Mouse (Mus musculus) megakaryocyte progenitor cell, adult 5-6 weeks (primary cell): Measurements from ENCODE around the gene Rgs12. TPM values are rescaled to one million over a fixed set of nuclear protein-coding genes. Genes with fewer than 3 reads are reported as not detected.

Experiments
- ATAC-seq: replicated peaks from 2 replicates; pipeline ENCODE4 v1.8.0; 2016; ENCODE audit warnings: mild to moderate bottlenecking, moderate TSS enrichment, inconsistent platforms; ENCODE audit not compliant: poor library complexity
- total RNA-seq, 2 experiments: library from RNA; stranded (forward) in 1 of 2; stranded (reverse) in 1 of 2; fragments of 157-497, 149-512 nt in 1 of 2; fragments of 200-1000 nt in 1 of 2; gene quantifications; 2 replicates each; pipeline versions ENCODE4 v1.2.3 to v1.2.4; 2015 to 2017

The Rgs12 gene
- total RNA-seq, 2 experiments from 2014 or later: 8.3 to 12.2 TPM

DNA sequence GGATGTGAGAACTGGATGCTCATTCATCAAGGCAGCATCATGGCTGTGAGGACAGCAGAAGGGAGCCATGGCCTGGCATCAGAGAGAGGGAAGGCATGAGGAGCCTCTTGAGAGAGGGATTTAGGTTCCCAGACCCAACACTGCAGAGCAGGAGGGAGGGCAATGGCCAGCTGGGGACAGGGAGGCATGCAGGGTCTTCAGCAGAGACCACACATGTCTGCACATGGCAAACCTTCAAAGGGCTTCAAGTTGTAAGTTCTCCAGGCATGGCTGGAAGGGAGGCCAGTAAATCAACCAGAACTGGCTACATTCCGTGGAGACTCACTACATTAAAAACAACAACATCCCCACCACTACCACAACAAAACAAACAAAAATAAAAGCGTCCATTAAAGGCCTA, 18.2 kb upstream of the Rgs12 start:
- ATAC-seq: no peak

DNA sequence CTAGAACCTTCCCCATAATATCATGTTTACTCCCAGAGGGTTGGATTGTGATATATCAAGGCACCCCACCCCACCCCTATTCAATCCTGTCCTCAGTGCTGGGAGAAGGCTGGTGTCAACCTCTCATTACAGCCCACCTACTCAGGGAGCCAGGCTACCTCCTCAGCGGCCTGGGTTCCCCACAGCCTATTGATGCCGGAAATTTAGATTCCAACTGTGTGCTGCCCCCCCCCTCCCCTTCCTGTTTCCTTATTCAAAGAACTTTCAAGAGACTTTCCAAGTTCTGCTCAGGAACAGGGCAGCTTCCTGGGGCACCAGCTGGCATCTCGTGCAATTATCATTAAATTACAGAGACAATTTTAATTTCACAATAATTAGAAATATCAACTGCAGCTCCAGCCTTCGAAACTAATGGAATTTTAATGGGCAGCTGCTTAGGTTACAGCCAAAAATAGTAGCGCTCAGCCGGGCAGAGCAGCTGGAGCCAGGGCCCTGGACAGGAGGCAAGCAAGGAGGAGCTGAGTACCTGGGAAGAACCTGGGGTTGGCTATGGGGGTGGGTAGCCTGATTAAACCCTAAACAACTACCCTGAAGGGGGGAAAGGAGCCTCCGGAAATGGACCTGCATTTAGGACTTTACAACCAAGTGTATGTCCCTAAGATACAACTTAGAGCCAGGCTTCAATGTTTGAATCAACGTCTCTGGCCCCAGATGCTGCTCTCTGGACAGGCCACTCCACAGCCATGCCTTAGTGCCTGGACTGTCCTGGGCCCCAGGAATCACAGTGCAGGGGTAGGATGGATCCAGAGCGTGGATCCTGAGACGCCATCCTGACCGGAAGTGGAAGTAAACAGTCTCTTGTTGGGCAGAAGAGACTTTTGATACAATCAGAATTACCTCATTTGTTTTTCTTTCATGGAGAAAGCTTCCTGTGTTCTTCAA, 17.5 kb upstream of the Rgs12 start:
- ATAC-seq: no peak

- no peak for ATAC-seq
Measured at GRCm38 (mm10) chr5:34932458-34932806, 16.8 kb upstream of the Rgs12 start.

DNA sequence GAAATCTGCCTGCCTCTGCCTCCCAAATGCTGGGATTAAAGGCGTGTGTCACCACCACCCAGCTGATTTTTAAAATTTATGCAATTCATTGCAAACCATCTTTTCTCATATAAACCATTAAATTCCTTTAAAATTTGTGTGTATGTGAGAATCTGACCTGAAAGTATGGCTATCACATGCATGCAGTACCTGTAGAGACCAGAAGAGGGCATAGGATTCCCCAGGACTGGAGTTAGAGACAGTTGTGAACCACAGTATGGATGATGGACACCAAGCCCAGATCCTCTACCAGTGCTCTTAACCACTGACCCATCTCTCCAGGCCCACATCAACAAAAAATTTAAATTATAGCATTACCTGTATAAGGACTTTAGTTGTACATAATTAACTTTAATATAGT, 15.8 kb upstream of the Rgs12 start:
- ATAC-seq: peak; percentile 44; the same call in 1 of the 2 replicates

- no peak for ATAC-seq
Measured at GRCm38 (mm10) chr5:34941710-34942470, 7.4 kb upstream of the Rgs12 start.

- ATAC-seq: peak; percentile 88
Measured at GRCm38 (mm10) chr5:34943428-34943827, 5.8 kb upstream of the Rgs12 start.

DNA sequence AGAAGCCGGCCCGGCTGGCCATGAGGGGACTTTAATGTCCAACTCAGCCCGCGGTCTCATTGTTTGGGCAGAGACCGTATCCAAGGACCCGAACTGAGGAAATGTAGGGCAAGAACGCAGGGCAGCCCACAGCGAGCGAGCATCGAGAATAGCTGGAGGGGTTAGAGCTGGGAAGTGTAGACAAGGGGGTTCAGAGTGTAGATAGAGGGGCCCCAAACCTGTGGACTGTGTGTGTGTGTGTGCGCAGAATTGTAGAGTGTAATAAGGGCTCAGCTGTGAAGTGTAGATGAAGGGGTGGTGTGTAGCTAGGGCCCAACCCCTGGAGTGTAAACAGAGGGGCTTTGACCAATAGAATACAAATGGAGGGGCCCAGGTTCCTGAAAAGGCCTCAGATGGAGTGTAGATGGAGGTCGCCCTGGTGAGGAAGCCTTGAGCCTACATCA, 545 bp downstream of the Rgs12 start:
- no peak for ATAC-seq

- ATAC-seq: no peak
Measured at GRCm38 (mm10) chr5:34950486-34951160, 1.4 kb downstream of the Rgs12 start.

- no peak for ATAC-seq
Measured at GRCm38 (mm10) chr5:34951161-34951834, 2.1 kb downstream of the Rgs12 start.

GRCm38 (mm10) chr5:34954508-34954907, 5.3 kb downstream of the Rgs12 start:
- ATAC-seq: peak; percentile 23; the same call in 1 of the 2 replicates

- peak; percentile 56 for ATAC-seq
Measured at GRCm38 (mm10) chr5:34955630-34956029, 6.4 kb downstream of the Rgs12 start.

DNA sequence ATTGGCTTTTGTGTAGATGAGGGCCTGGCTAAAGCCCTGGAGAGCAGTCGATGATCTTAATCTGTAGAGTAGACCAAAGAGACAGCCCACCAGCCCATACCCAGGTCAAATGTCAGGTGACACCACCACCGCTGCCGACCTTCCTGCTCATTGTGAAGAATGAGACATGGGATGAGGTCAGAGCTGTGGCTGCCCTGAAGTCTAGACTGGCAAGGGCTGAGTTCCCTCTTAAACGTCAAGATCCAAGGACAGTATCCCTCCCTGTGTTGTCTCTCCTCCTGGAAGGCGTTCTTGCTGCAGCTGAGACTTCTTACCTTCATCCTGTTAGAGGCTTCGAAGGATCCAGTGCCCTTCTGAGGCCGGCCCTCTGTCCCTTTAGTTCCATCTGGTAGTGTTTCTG, 6.9 kb downstream of the Rgs12 start:
- ATAC-seq: no peak

GRCm38 (mm10) chr5:34957015-34957414, 7.8 kb downstream of the Rgs12 start:
- no peak for ATAC-seq

- ATAC-seq: peak; percentile 74
Measured at GRCm38 (mm10) chr5:34960021-34960420, 10.8 kb downstream of the Rgs12 start.

GRCm38 (mm10) chr5:34965531-34965930, 16.3 kb downstream of the Rgs12 start:
- ATAC-seq: no peak

GRCm38 (mm10) chr5:34968386-34968785, 19.1 kb downstream of the Rgs12 start:
- ATAC-seq: no peak

DNA sequence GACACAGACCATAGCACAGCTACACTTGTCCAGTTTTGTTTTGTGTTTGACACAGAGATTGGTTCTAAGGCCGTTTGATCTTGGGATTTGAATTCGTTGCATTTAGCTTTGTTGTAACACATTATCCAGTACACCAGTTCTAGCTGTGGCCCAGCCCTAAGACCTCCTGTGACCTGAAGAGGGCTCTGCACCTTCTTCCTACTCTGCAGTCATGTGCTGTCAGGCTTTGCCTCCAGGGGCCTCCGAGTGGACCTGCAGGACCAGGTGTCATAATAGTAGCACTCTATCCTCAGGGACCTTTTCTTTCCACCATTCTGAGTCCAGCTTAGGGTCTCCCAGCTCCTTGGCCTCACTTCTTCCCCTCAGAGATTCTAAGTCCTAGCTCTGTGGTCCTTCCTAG, 23.2 kb downstream of the Rgs12 start:
- ATAC-seq: no peak

- no peak for ATAC-seq
Measured at GRCm38 (mm10) chr5:34973560-34974317, 24.5 kb downstream of the Rgs12 start.

DNA sequence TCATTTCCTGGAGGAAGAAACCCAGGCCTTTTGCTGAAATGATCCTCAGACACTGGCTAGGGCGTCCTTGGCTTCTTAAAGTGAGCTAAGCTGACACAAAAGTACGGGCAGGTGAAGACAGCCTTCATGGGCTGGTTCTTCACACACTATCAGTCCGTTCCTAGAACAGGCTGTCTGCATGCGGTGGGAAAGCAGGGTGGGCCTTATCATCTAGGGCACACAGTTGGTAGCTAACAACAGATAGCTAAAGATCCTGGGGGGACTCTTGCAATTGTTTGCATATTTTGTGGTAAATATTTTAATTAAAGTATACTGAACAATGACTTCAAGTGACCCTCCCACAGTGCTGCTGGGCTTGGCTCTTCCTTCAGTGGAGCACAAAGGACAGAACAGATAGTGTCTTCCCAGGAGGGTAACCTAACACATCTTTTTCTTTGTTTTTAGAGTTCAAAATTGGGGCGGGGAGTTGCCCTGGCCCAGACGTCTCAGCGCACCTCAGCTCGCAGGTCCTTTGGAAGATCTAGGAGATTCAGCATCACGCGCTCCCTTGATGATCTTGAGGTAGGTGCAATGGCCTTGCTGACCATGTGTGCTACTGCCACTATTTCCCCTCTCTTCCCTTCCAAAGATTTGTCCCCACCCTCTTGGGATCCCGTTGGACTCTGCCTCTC, 25.7 kb downstream of the Rgs12 start:
- ATAC-seq: peak; percentile 81
